ENCODE assay signal across 18 mouse cellular contexts in the genomic region with DNA sequence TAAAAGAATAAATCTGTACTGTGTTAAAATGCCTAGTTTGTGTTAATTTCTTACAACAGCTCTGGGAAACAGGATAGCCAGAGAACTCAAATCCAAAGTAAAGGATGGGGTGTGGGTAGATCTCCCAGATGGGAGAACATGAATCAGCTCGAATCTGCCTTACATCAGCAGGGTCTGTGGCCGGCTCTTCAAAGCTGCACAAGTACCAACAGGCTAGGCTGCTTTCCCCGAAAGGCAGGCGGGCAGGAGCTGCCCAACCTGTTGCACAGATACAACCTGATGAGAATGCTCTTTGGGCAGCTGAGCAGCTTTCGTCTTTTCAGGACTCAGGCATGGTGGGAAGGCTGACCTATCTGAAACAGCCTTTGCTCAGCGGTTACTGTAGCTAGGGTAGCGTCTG.
DNase-seq lines count a peak whose midpoint lies in the region; ATAC-seq and TF ChIP-seq lines count a peak whose summit lies in the region.
"Had no signal": no experiment of that assay in that cellular context is flagged by ENCODE, and none has a peak within 500 bp of the region (broad histone marks: within the 10 kb centered on the region; RNA-seq: fewer than 3 reads in every experiment).

No protein-coding gene starts in this region.

- H3K4me1 ChIP-seq in liver, adult 2 months (ENCODE audit: control insufficient read depth, insufficient read depth, low read length), result peaks cover 28% of the 10 kb centered on the region
- H3K4me1 ChIP-seq in embryonic facial prominence, embryonic 14.5 days (ENCODE audit: control insufficient read depth, insufficient read depth, low read length), result no peaks in the 10 kb centered on the region
- no peaks in the 10 kb centered on the region for H3K4me1 ChIP-seq in limb, embryonic 14.5 days (ENCODE audit: control insufficient read depth, insufficient read depth, low read length)
- H3K4me1 ChIP-seq: embryonic facial prominence, embryonic 12.5 days; intestine, embryonic 15.5 days had no signal

- no peaks in the 10 kb centered on the region for H3K27me3 ChIP-seq in liver, adult 2 months (ENCODE audit: control insufficient read depth, insufficient read depth, low read length)
- no peaks in the 10 kb centered on the region for H3K27me3 ChIP-seq in embryonic facial prominence, embryonic 14.5 days (replicated peaks; ENCODE audit: control insufficient read depth, insufficient read depth, low read length)
- H3K27me3 ChIP-seq in limb, embryonic 14.5 days (ENCODE audit: control insufficient read depth, insufficient read depth, low read length), result no peaks in the 10 kb centered on the region
- H3K27me3 ChIP-seq: embryonic facial prominence, embryonic 12.5 days; intestine, embryonic 15.5 days; Patski had no signal

- no peak overlapping the region for H3K9ac ChIP-seq in liver, adult 2 months (ENCODE audit: low read depth, low read length)
- no peak overlapping the region for H3K9ac ChIP-seq in embryonic facial prominence, embryonic 14.5 days (ENCODE audit: low read depth, low read length)
- no peak overlapping the region for H3K9ac ChIP-seq in limb, embryonic 14.5 days (ENCODE audit: low read depth, low read length, severe bottlenecking)
- H3K9ac ChIP-seq: embryonic facial prominence, embryonic 12.5 days; intestine, embryonic 15.5 days; midbrain, embryonic 12.5 days had no signal

- H3K36me3 ChIP-seq in liver, adult 2 months (ENCODE audit: control insufficient read depth, insufficient read depth, low read length), result no peaks in the 10 kb centered on the region; the same call in 1 of the 2 replicates
- no peaks in the 10 kb centered on the region for H3K36me3 ChIP-seq in embryonic facial prominence, embryonic 14.5 days (ENCODE audit: control insufficient read depth, insufficient read depth, low read length)
- H3K36me3 ChIP-seq in limb, embryonic 14.5 days (ENCODE audit: control insufficient read depth, insufficient read depth, low read length), result no peaks in the 10 kb centered on the region
- H3K36me3 ChIP-seq: embryonic facial prominence, embryonic 12.5 days; intestine, embryonic 15.5 days; midbrain, embryonic 12.5 days had no signal

- DNase-seq in liver, adult 2 months (ENCODE audit: extremely low read depth, low read depth, low spot score), result no peak
- no peak for DNase-seq in liver
- peak; percentile 84 for DNase-seq in embryonic facial prominence, embryonic 14.5 days (ENCODE audit: low spot score)
- peak; percentile 38 for DNase-seq in limb, embryonic 14.5 days (ENCODE audit: low spot score)
- DNase-seq in urinary bladder, postnatal 14 days (ENCODE audit: low spot score), result peak; percentile 79
- DNase-seq in cerebellum, adult 18-20 months, result no peak
- DNase-seq in spleen, adult 12 weeks (ENCODE audit: low spot score), result no peak
- DNase-seq: adrenal gland, postnatal 25 days; cerebellum, adult 9-10 months; gastrocnemius, postnatal 14 days; right cerebral cortex, postnatal 14 days had no signal

- no peak overlapping the region for H3K4me3 ChIP-seq in liver, adult 2 months (ENCODE audit: insufficient read depth, low read depth, low read length)
- no peak overlapping the region for H3K4me3 ChIP-seq in embryonic facial prominence, embryonic 14.5 days (ENCODE audit: low read depth, low read length)
- H3K4me3 ChIP-seq in limb, embryonic 14.5 days (replicated peaks; ENCODE audit: low read length), result no peak overlapping the region
- H3K4me3 ChIP-seq: embryonic facial prominence, embryonic 12.5 days; forebrain, embryonic 10.5 days; intestine, embryonic 15.5 days; midbrain, embryonic 12.5 days had no signal

- H3K27ac ChIP-seq in liver, adult 2 months (replicated peaks; ENCODE audit: insufficient read depth, low read depth, low read length), result peak overlapping the region; percentile 48
- H3K27ac ChIP-seq in embryonic facial prominence, embryonic 14.5 days (replicated peaks; ENCODE audit: low read depth, low read length), result peak overlapping the region; percentile 63
- H3K27ac ChIP-seq in limb, embryonic 14.5 days (replicated peaks; ENCODE audit: low read depth, low read length), result no peak overlapping the region
- H3K27ac ChIP-seq: embryonic facial prominence, embryonic 12.5 days; forebrain, embryonic 10.5 days; intestine, embryonic 15.5 days; kidney, postnatal 0 days; midbrain, embryonic 12.5 days had no signal

- no peak for TF ChIP-seq CTCF in liver, adult 2 months (IDR thresholded peaks at IDR 0.05; ENCODE audit: low read depth, low read length)

- no peaks in the 10 kb centered on the region; the same call in 1 of the 2 replicates for H3K79me2 ChIP-seq in liver, adult 2 months (ENCODE audit: control insufficient read depth, insufficient read depth, low read length)

- no peak for TF ChIP-seq POLR2A in liver, adult 2 months (IDR thresholded peaks at IDR 0.05; ENCODE audit: extremely low read depth, insufficient read depth, low read length)
- no peak for TF ChIP-seq POLR2A in limb, embryonic 14.5 days (IDR thresholded peaks at IDR 0.05; ENCODE audit: borderline replicate concordance, extremely low read depth, insufficient read depth, insufficient read length)

- ATAC-seq in embryonic facial prominence, embryonic 14.5 days (ENCODE audit: low read depth), result peak; percentile 59; the same call in 1 of the 2 replicates
- no peak for ATAC-seq in limb, embryonic 14.5 days (ENCODE audit: low FRiP score, low read depth)
- ATAC-seq: activated CD4-positive, CD25-positive, alpha-beta regulatory T cell, adult 4 months; intestine, embryonic 15.5 days; Patski had no signal

- H3K9me3 ChIP-seq in embryonic facial prominence, embryonic 14.5 days (ENCODE audit: control insufficient read depth, low read length), result no peaks in the 10 kb centered on the region
- H3K9me3 ChIP-seq in limb, embryonic 14.5 days (ENCODE audit: control insufficient read depth, low read length), result no peaks in the 10 kb centered on the region
- H3K9me3 ChIP-seq: embryonic facial prominence, embryonic 12.5 days; forebrain, embryonic 10.5 days; intestine, embryonic 15.5 days; midbrain, embryonic 12.5 days had no signal

- WGBS in liver, adult 2 months, result 51% methylated on average over 7 of the region's 7 CpGs
- 60% methylated on average over 7 of the region's 7 CpGs for WGBS in embryonic facial prominence, embryonic 14.5 days
- WGBS in limb, embryonic 14.5 days, result 60% methylated on average over 7 of the region's 7 CpGs

- H3K4me2 ChIP-seq in embryonic facial prominence, embryonic 14.5 days (ENCODE audit: low read depth, low read length), result no peak overlapping the region
- H3K4me2 ChIP-seq in limb, embryonic 14.5 days (replicated peaks; ENCODE audit: low read depth, low read length, severe bottlenecking), result no peak overlapping the region
- H3K4me2 ChIP-seq: embryonic facial prominence, embryonic 12.5 days; intestine, embryonic 15.5 days; midbrain, embryonic 12.5 days had no signal

Comparison
In these comparisons a context has a peak if more than half of its experiments do, and no peak if none do; other contexts are left out.
1. DNase-seq: peak in embryonic facial prominence, embryonic 14.5 days (single experiment), limb, embryonic 14.5 days (single experiment) and urinary bladder, postnatal 14 days (single experiment); none in liver, adult 2 months (single experiment), liver (single experiment), cerebellum, adult 18-20 months (0 of 2) and spleen, adult 12 weeks (single experiment).